Mouse (Mus musculus): ENCODE measurements at regions not wholly inside any gene's neighbourhood (a gene's known extent, or its start where the extent isn't known, plus 50 kb on each side); places are given as distances from the start of the nearest gene placed in this dataset.

DNA sequence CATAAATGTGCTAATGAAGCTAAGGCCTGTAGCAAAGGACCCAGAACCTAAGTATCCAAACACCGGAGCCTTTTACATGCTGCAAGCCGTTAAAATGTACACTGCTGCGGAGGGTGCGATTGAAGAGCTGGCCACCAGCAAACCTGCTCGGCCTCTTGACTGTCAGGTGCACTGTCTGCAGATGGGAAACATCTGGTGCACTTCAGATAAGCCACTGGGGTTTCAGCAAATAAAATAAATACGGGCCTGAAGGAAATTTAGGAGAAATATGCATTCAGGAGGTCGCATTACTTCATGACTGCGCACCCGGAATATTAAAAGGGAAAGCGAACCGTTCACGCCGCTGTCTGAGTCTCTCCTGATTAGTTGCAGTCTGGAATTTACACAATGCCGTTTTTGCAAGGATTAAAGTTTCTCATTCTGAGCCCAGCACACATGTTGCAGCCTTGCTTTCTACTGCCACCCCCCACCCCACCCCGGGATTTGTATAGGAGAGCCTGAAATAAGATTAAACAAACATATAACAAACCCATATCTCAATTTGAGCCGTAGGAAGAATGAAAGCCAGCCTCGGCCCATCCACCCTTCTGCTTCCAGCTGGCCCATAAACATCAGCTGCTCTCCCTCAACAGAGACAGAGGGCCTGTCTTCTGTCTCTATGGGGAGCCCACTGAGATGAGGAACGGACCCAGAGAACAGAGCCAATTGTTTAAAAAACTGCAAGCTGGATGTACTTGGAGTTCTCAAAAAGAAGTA, 103.5 kb upstream of the Cd180 start:
- DNase-seq, result no peak

DNA sequence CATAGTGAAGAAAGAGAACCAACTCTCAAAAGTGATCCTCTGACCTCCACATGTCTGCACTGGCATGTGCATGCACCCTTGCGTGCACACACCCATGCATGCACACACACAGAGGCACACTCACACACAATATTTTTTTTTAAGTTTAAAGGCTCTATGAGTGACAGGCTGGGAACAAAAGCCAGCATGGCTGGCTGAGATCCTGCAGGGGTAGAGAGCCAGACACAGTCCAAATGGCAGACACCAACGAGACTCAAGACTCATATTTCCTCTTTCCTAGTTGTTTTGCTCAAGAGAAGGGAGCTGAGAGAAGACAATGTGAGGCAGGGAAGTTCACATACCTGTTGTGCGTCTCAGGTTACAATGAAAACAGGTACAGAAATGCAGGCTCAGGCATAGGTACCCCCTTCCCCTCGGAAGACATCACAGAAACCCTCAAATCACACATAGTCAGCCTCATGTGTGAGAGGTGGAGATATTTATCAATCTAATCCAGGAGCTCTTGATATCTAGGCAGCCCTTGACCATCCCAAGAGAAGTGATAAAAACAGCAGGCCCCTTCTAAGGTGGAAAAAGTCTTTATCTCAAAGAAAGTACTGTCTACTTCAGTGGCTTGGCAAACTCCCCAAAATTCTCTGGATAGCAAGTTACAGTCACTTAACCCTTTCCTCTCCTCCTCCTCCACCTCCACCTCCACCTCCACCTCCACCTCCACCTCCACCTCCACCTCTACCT, 101.4 kb upstream of the Cd180 start:
- no peak for DNase-seq

GRCm38 (mm10) chr13:102593405-102594200, 99.8 kb upstream of the Cd180 start:
- DNase-seq, result peak; percentile 82

- DNase-seq, result no peak
These were observed 99.2 kb upstream of the Cd180 start for GRCm38 (mm10) chr13:102594201-102594600.

GRCm38 (mm10) chr13:102595602-102596001, 97.8 kb upstream of the Cd180 start:
- no peak for DNase-seq

- no peak for DNase-seq
These were observed 97.3 kb upstream of the Cd180 start for GRCm38 (mm10) chr13:102596101-102596500.

DNA sequence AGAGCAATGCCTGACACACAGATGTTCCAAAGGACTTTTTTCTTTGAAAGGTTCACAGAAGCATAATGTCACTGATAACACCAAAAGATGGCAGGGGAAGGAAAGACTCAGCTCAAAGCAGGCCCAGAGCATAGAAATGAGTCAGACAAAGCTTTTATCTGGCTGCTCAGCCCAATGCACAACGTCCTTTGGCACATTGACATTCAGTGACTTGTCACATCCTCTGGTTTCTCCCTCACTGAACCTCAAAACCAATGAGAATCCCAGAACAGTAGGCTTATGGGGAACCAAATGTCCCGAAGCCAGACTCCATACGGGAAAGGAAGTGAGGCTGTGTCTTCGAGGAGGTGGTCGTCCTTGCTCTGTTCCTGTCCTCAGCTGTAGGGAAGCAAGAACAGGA, 95.2 kb upstream of the Cd180 start:
- DNase-seq, result no peak

- DNase-seq, result no peak
These were observed 93.8 kb upstream of the Cd180 start for GRCm38 (mm10) chr13:102599602-102600001.

DNA sequence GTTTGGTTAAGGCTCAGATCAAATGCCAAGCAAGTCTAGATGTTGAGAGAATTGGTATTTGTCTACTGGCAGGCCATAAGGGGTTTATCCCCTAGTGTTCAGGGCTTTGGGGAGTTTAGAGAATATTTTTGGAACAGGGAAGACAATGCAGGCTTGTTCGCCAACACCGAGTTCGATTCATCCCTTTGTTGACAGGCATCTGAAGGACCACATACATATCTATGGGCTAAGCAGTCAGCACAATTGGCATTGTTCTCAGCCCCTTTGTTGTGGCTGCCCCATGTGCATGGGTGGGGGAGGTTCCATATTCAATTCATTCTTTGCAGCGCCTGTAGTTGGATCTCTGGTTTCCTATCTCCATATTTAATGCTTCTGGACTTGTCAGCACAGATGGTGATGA, 93.3 kb upstream of the Cd180 start:
- DNase-seq, result no peak

DNA sequence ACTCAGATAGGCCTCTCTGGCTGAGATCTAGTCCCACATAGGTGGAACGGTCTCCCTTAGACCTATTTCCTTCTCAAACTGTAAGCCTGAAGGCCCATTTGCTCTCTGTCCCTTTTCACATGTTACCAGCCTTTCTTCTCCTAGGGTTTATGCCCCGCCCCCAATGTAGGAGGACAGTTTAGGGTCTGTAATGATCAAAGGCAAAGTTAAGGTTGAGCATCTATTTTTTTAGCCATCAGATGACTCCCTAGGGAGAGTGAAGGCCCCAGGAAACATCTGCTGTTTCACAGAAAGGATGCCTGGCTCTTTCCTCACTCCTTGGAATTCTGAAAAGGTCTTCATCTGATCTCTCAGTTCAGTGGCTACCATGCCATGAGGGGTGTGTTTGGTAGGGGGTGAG, 68.9 kb upstream of the Cd180 start:
- DNase-seq, result no peak

DNA sequence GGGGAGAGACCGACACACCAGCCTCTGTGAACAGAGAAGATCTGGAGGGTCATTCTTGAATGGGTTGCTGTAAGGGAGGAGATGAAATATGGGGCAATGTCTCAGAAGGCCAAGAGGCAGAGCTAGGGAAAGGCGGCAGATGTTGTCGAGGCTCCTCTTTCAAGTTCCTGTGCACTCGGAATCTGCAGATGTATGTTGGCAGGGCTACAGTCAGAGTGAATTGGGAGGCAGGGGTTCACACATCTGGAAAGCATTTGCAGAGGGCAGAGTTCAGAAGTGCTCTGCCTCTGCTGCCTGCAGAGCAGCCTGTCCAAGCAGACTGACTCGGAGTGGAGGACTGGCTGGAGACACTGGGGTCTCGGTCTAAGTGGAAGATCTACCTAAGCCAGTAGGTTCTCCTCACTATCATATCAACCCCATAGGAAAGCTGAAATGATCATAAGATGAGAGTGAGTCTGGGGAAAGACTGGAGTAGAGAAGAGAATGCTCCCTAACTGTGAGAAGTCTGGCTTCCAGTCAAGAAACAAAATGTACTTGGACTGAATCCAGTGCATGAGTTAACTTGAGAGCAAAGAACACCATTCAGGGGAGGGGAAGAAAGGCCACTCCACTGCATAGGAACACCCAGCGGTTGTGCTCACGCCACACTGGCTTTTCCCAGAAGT, 68.1 kb upstream of the Cd180 start:
- peak; percentile 59 for DNase-seq

GRCm38 (mm10) chr13:102625836-102626340, 67.5 kb upstream of the Cd180 start:
- no peak for DNase-seq

- no peak for DNase-seq
These were observed 65.6 kb upstream of the Cd180 start for GRCm38 (mm10) chr13:102627786-102628185.

DNA sequence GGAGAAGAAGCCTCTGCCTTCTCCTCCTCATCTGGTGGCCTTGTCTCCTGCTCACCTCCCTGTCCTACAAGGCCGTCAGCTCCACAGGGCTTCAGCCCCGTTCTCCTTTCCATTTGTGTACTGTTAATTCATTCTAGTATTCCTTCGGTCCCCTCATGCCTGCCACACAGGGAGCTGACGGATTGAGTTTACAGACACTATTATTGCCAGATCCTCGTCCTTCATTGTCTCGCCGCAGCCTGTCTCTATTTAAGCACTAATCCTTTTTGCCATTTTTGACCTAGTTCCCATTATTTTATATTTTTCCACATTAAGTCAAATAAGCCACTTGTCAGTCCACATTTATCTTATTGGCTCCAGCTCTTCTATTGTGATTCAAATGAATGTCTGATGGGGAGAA, 64.2 kb upstream of the Cd180 start:
- DNase-seq, result no peak

- DNase-seq, result no peak
These were observed 59.0 kb upstream of the Cd180 start for GRCm38 (mm10) chr13:102634236-102634957.

DNA sequence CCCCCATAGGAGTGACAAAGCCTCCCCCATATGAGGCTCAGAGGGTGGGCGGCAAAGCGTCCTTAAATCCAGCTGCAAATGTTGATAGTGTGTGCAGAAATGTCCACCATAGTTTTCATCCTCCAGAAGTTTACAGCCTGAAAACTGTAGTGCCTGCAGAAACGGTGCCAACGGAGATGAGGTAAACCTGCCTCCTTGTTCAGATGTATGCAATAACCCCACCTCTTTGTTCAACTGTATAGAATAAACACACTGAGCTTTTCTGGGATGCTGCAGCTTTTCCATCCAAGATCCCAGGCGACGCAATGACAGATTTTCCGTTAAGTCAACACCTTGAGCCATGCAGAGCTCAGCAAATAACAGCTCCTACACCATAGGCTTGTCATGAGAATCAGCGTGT, 57.3 kb upstream of the Cd180 start:
- DNase-seq, result no peak

DNA sequence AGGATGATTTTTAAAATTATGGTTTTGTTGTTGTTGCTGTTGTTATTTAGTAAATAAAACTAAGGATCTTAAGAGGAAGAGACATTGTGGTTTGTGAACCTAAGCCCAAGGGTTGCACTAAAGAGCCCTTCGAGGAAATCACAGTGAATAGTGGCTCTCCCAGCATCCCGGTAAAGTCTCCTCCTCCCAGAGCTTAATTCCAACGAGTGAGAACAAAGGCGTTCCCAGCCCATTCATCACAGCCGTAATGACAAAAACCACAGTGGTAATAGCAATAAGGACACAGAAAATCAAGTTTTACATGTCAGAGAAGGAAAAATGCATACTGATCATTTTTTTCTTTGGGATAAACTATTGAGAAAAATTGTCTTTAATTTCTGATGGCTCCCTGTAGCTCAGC, 56.3 kb upstream of the Cd180 start:
- no peak for DNase-seq

GRCm38 (mm10) chr13:102639651-102640050, 53.7 kb upstream of the Cd180 start:
- no peak for DNase-seq

DNA sequence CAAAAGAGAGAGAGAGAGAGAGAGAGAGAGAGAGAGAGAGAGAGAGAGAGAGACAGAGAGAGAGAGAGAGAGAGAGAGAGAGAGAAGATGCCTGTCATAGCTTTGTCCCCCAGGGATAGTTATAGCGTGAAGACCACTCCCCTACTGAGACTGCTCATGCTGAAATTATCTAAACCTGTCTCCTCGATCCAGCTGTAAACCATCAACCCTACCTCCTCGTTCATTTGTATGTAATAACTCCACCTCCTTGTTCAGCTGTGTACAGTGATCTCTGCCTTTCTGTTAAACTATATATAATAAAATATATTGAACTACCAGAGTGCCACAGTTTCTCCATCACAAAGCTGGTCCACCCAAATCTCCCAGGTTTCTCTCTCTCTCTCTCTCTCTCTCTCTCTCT, 53.2 kb upstream of the Cd180 start:
- no peak for DNase-seq
